Comparison of ENCODE assay signal across 19 mouse cellular contexts in genomic region chr1:131578943-131579680, GRCm38 (mm10). TPM values are rescaled to one million over a fixed set of nuclear protein-coding genes. Genes with fewer than 3 reads are reported as not detected.
DNase-seq lines count a peak whose midpoint lies in the region; TF ChIP-seq lines count a peak whose summit lies in the region.
"Had no signal": no experiment of that assay in that cellular context is flagged by ENCODE, and none has a peak within 500 bp of the region (broad histone marks: within the 10 kb centered on the region; RNA-seq: fewer than 3 reads in every experiment).

No protein-coding gene starts in this region.

- TF ChIP-seq CTCF in left cerebral cortex, adult 2 months (IDR thresholded peaks at IDR 0.05) = no peak

- DNase-seq in cerebellum, adult 18-20 months = peak; percentile 16 to 27
- no peak for DNase-seq in cerebellum, adult 8-10 months
- peak; percentile 54 for DNase-seq in left cerebral cortex, postnatal 4 days
- no peak for DNase-seq in left cerebral cortex, adult 2 months (ENCODE audit: extremely low spot score in 1 of 2, low spot score in 2 of 2)
- peak; percentile 71 for DNase-seq in brain, adult 2 months (ENCODE audit: low read depth, low spot score)
- DNase-seq in forelimb bud, embryonic 11.5 days (ENCODE audit: low read depth, low spot score) = peak; percentile 21
- no peak for DNase-seq in c-Kit-positive CD71-positive TER-119-positive erythroid progenitor cells, embryonic 14.5 days (ENCODE audit: low spot score)
- DNase-seq in gastrocnemius, postnatal 14 days = no peak
- DNase-seq: adrenal gland, postnatal 10 days; gastrocnemius, adult 2 months; kidney, postnatal 4 days; lung, adult 2 months had no signal

- no peak overlapping the region for H3K27ac ChIP-seq in left cerebral cortex, adult 2 months
- H3K27ac ChIP-seq: gastrocnemius, adult 2 months; intestine, embryonic 15.5 days; stomach, embryonic 15.5 days had no signal

- intact Hi-C loops in left cerebral cortex, postnatal 4 days (cut with DNase I) = no loop called here
- intact Hi-C loops in left cerebral cortex, adult 2 months (cut with DNase I) = no loop called here
- intact Hi-C loops in gastrocnemius, postnatal 14 days (cut with DNase I; ENCODE audit: low total_unique reads) = no loop called here

- no peak overlapping the region for H3K4me3 ChIP-seq in left cerebral cortex, adult 2 months
- H3K4me3 ChIP-seq: gastrocnemius, adult 2 months; intestine, embryonic 15.5 days; stomach, embryonic 15.5 days had no signal

RNA-seq across cellular contexts. Expression of gene Avpr1b, which starts 19.9 kb away (rescaled TPM):
- total RNA-seq in left cerebral cortex, postnatal 4 days (2021) = not detected
- total RNA-seq in left cerebral cortex, adult 2 months (2021) = not detected
- not detected for total RNA-seq in gastrocnemius, postnatal 14 days (2021)
- total RNA-seq: gastrocnemius, adult 2 months; hematopoietic stem cell, adult 5-6 weeks; left cerebral cortex, postnatal 36 days; megakaryocyte, adult 5-6 weeks; monocyte, adult 5-6 weeks; neutrophil, adult 5-6 weeks had no signal

RNA-seq across cellular contexts. Expression of gene Fam72a, which starts 51.4 kb away (rescaled TPM):
- total RNA-seq in left cerebral cortex, postnatal 4 days (2021) = 1 to 10 TPM; 1.2 TPM
- 1 to 10 TPM in 1 of 2 experiments, under 1 TPM in 1; 0.96 to 1.3 TPM for total RNA-seq in left cerebral cortex, adult 2 months (2021)
- under 1 TPM; 0.49 to 0.72 TPM for total RNA-seq in gastrocnemius, postnatal 14 days (2021)

RNA-seq across cellular contexts. Expression of gene Srgap2, which starts 52.0 kb away (rescaled TPM):
- 100 to 1,000 TPM; 175 to 199 TPM for total RNA-seq in left cerebral cortex, postnatal 4 days (2021)
- 10 to 100 TPM; 86.4 to 89.3 TPM for total RNA-seq in left cerebral cortex, adult 2 months (2021)
- 10 to 100 TPM; 21.2 to 21.5 TPM for total RNA-seq in gastrocnemius, postnatal 14 days (2021)

RNA-seq across cellular contexts. Expression of gene Ctse, which starts 59.0 kb away (rescaled TPM):
- under 1 TPM in 1 of 2 experiments, not detected in 1; 0.20 TPM for total RNA-seq in left cerebral cortex, postnatal 4 days (2021)
- under 1 TPM in 1 of 2 experiments, not detected in 1; 0.18 TPM for total RNA-seq in left cerebral cortex, adult 2 months (2021)
- total RNA-seq in gastrocnemius, postnatal 14 days (2021) = under 1 TPM; 0.39 to 0.40 TPM

Comparison
In these comparisons a context has a peak if more than half of its experiments do, and no peak if none do; other contexts are left out.
1. DNase-seq: peak in cerebellum, adult 18-20 months (2 of 2), left cerebral cortex, postnatal 4 days (single experiment), brain, adult 2 months (single experiment) and forelimb bud, embryonic 11.5 days (single experiment); none in cerebellum, adult 8-10 months (single experiment), left cerebral cortex, adult 2 months (0 of 2), c-Kit-positive CD71-positive TER-119-positive erythroid progenitor cells, embryonic 14.5 days (single experiment) and gastrocnemius, postnatal 14 days (single experiment).